Mouse (Mus musculus) erythroblast, adult 5-6 weeks (primary cell): Measurements from ENCODE around the gene Cdkn2d. TPM values are rescaled to one million over a fixed set of nuclear protein-coding genes. Genes with fewer than 3 reads are reported as not detected.
A peak's percentile ranks its signal among the peaks of the same experiment; 100 is the strongest.
"Not testable (repeated sequence)": the region's sequence is repeated elsewhere in the genome, so short reads cannot be mapped to it uniquely, and the experiment has no call there.

Experiments used
- ATAC-seq: replicated peaks from 2 replicates; pipeline ENCODE4 v1.8.0; 2016; ENCODE audit warnings: moderate number of reproducible peaks, mild to moderate bottlenecking, moderate TSS enrichment, inconsistent platforms; ENCODE audit not compliant: poor library complexity, low FRiP score, severe bottlenecking
- total RNA-seq, 2 experiments: library from RNA; stranded (forward) in 1 of 2; stranded (reverse) in 1 of 2; fragments of 150-400 nt in 1 of 2; fragments of 200-764, 138-1000 nt in 1 of 2; gene quantifications; 2 replicates each; pipeline versions ENCODE4 v1.2.3 to v1.2.4; 2015 to 2017; ENCODE audit warnings: low replicate concordance in 2 of 2

The Cdkn2d gene
- total RNA-seq, 2 experiments from 2014 or later: 15.9 to 29.4 TPM

DNA sequence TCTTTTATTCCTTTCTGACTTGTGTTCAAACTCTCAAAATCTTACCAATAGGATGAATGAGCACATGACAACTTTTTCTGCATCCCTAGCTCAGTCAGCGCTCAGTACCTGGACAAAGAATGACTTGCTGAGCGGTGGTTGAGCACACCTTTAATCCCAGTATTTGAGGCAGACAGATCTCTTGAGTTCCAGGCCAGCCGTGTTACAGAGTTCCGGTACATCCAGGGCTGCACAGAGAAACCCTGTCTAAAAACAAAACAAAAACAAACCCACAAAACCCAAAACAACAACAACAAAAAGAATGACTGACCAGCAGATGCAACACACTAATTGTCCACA is 29.0 kb upstream of the Cdkn2d start:
- ATAC-seq: peak; percentile 21; the same call in 1 of the 2 replicates

DNA sequence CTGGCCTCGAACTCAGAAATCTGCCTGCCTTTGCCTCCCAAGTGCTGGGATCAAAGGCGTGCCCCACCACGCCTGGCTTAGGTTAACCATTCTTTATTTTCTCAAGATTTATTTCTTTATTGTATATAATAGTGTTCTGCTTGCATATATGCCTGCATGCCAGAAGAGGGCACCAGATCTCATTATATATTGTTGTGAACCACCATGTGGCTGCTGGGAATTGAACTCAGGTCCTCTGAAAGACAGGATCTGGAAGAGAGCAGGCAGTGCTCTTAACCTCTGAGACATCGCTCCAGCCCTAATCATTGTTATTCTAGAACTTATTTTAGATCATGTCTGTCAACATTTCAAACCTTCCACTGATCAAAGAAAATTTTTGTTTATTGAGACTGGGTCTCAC is 28.3 kb upstream of the Cdkn2d start:
- no peak for ATAC-seq

DNA sequence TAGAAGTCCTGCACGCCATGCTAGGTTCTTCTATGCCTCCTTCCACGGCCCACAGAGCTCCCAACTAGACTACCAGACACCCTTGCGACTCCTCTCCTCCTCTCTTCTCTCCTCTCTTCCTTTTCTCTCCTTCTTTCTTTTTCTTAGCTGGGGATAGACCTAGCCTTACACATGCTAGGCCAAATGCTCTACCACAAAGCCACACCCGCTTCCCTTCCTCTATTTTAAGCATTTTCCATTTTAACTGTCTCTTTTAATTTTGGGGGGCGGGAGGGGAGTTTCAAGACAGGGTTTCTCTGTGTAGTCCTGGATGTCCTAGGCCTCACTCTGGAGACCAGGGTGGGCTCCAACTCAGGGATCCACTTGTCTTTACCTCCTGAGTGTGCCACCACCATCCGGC is 27.6 kb upstream of the Cdkn2d start:
- ATAC-seq: no peak

DNA sequence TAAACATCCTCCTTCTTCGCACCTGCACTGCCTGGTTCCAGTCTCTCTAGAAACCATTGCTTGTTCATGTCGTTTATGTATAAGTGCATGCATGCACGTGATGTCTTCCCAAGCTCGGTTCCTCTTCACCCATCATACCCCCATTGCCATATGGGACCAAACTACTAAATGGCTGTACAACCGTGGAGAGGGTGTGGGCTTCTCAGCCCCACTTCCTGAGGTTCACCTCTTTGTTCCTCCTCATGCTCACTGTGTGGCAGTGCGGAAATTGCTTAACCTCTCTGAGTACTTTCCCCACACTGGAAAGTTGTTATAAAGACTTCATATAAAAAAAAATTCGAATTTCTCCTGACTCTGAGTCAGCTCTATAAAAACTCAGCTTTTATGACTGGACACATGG is 25.5 kb upstream of the Cdkn2d start:
- no peak for ATAC-seq

DNA sequence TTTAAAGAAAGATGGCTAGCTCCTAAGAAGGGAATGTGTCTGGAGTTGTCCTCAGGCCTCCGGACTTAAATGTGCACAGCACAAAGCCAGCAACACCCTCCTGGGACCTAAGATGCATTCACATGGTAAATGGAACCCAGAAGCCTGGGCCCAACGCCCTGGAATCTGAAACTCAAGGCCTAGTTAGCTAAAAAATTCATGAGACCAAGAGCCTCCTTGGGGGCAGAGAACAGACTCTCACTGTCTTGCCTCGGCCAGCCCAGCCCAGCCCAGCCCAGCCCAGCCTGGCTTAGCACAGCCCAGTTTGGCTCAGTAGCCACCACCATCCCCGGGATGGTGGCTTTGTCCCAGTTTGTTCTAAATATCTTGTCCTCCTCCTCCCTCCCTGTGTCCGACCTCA is 24.2 kb upstream of the Cdkn2d start:
- ATAC-seq: no peak

DNA sequence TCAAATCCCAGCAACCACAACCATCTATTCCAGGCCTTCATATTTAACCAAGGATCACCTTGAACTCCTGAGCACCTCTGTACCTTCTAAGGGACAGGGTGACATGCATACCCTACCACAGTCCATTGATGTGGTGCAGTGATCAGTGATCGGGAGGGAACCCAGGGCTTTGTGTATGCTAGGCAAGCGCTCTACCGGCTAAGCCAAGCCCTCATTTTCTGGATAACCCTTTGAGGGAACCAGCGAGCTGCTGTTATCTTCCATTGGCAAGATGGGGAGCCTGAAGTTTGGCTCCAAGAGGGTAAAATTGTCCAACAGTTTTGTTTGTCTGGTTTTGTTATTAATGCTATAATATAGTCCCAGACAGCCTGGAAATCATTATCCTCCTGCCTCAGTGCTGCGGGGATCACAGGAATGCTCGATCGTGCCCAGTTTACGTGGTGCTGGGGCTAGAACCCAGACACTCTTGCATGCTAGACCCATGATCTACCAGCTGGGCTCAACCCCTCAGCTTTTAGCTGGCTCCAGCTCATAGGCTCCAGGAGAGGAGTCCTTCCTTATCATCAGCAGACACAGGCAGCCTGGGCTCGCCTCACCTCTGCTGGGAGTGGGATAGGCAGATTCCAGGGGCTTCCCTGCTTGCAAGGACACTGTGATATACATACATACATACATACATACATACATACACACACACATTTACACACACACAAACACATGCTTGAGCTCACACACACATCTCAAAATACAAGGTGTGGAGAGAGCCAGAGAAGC is 23.3 kb upstream of the Cdkn2d start:
- ATAC-seq: peak; percentile 52; the same call in 1 of the 2 replicates

DNA sequence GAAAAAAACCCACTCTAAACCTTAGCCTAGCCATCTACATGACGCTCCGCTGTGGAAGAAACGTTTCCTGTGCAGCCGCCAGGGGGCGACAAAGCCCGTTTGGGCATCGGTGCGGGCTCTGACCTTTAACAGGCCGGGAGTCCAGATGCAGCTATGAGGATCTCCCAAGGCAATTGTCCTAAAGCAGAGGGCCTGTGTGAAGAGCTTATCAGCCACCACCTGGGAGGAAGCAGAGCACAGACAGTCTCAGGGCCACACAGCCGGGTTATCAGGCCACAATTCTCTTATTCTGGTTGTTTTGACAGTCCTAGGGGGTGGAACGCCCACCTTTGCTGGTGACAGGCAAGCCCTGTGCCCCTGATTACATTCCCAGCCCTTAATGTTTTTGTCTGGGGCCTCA is 22.2 kb upstream of the Cdkn2d start:
- ATAC-seq: peak; percentile 88

DNA sequence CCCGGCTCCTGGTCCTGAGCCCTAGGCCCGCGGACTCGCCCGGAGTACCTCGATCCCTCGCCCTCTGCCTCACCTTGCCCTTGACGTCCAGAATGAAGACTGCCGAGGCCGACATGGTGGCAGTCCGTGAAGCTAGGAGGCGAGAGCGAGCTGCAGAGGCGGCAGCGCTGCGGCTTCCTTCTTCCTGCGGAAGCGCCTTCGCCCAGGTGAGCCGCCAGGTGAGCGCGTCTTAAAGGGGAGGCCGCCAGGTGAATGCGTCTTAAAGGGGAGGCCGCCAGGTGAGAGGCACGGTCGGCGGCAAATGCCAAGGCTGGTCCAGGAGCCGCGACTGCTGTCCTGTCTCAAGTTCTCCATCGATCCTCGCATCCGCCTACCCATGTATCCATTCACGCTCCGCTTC is 20.9 kb upstream of the Cdkn2d start, which contains the start of gene Ap1m2:
Ap1m2 (minus strand) TSS at position 204 of the 400 bp plus-strand sequence.
- no peak for ATAC-seq

DNA sequence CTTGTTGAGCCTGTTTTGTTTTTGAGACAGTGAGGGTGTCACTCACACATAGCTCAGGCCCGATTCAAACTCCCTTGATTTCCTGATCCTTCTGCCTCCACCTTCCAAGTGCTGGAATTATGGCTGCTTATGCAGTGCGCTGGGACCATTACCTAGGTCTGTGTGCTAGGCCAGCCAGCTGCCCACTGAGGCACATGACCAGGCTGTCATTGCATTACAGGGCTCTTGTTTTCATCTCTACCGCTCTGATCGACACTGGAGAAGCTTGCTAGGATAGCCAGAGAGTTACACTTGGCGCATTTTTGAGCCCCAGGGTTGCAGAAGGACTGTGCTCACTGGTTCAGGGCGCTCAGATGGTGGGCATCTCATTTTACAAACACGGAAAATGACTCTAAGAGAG is 20.5 kb upstream of the Cdkn2d start:
- ATAC-seq: no peak

DNA sequence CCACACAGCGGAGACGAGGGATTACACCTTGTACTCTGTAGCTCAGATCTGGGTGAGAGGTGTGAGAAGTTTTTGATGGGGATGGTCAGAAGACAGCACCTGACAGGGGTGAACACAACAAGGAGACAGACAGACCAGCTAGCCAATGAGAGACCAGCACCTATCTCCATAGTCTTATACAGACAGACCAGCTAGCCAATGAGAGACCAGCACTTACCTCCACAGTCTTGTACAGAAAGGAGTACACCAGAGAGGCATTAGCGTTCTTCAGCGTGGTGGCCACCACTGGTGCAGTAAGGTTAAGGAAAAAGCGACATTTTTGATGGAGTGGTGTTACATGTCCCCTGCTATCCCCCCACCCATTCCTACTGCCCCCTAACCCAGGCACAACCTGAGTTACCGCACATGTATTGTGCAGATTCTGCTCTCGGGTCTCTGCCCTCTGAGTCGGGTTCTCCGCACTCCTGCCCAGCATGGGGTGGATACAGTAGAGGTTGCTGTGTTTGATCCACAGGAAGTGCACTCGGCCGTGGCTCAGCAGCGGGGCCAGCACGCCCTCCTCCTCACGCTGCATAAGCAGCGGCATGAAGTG is 18.0 kb upstream of the Cdkn2d start:
- peak; percentile 69 for ATAC-seq

DNA sequence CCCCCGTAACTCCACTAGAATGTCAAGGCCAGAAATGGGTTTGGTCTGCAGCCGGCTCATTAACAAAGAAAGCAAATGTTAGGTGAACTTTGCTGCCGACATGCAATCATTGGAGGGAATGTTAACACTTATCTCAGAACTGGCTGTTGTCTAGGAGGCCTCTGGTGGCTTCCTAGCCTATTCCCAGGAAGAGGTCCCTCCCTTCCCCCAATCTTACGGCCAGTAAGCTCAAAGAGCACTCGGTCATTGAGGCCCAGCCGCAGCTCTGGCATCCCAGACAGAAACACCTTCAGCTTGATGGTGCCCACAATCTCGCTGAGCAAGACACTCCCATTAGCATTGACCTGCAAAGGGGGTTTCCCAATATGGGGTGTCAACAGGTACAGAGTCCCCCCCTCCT is 13.9 kb upstream of the Cdkn2d start:
- no peak for ATAC-seq

DNA sequence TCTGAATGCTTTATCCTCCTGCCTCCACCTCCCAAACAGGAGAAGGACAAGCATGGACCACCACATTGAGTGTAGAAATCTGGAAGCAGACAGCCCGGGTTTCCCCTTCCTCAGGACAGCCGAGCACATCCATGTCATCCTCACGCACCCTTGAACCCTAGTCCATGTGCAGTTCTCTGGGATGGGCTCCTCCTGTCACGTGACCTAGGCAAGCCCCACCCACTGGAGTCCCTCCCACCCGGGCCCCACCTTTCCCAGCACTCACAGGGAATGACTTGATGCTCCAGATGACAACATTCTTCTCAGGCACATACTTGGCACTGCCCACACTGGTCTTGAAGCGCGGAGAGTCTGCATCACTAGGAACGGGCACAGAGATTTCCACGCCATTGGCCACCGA is 7.8 kb upstream of the Cdkn2d start:
- 0 out of 2 replicates have a peak, but pooled peaks have one; percentile 24 for ATAC-seq

DNA sequence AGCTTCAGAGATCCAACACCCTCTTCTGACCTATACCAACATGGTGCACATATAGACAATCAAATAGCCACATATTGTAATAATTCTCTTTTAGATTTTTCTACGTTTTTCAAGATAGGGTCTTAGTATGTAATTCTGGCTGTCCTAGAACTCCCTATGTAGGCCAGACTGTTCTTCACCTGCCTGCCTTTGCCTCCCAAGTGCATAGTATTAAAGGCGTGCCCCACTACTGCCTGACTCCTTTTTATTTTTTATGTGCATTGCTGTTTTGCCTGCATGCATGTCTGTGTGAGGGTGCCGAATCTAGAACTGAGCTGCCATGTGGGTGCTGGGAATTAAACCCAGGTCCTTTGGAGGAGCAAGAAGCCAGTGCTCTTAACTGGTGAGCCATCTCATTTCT is 1.1 kb upstream of the Cdkn2d start:
- no peak for ATAC-seq

DNA sequence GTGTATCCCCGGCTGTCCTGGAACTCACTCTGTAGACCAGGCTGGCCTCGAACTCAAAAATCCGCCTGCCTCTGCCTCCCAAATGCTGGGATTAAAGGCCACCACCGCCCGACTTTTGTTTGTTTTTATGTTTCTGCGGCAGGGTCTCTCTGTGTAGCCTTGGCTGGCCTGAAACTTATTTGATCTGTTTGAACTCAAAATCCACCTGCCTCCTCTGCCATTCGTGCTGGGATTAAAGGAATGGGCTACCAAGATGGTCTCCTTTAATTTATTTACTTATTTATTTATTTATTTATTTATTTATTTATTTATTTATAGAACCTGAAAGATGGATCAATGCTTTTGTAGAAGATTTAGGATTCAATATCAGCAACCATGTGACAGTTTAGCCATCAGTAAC is 661 bp upstream of the Cdkn2d start:
- not testable (repeated sequence) for ATAC-seq

DNA sequence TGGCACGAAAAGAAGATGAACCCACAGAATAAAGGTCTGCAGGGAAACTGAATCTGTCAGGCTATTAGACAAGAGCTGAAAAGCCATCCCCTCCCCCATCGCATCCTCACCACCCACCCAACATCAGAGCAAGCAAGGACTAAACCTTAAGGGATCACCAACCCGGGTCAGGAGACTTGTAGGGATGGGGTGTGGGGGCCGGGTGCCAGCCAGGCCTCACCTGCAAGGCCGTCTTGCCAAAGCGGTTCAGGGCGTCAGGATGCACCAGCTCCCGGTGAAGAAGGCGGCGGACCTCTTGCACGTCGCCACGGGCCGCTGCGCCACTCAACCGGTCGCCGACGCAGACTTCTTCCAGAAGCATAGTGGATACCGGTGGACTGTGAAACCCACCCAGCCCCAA is 618 bp downstream of the Cdkn2d start:
- peak; percentile 26 for ATAC-seq

DNA sequence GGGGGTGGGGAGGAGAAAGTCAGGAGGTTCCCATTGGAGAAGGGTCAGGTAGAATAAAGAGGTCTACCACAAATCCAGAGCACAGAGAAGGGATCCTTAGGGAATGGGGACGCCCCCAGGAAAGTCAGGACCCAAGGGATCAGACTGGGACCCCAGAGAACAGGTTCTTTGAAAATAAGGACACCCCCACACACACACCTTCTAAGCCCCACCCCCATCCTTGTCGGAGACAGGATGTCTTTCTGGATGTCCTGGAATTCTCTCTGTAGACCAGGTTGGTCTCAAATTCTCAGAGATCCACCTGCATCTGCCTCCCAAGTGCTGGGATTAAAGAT is 1.9 kb downstream of the Cdkn2d start:
- ATAC-seq: no peak

DNA sequence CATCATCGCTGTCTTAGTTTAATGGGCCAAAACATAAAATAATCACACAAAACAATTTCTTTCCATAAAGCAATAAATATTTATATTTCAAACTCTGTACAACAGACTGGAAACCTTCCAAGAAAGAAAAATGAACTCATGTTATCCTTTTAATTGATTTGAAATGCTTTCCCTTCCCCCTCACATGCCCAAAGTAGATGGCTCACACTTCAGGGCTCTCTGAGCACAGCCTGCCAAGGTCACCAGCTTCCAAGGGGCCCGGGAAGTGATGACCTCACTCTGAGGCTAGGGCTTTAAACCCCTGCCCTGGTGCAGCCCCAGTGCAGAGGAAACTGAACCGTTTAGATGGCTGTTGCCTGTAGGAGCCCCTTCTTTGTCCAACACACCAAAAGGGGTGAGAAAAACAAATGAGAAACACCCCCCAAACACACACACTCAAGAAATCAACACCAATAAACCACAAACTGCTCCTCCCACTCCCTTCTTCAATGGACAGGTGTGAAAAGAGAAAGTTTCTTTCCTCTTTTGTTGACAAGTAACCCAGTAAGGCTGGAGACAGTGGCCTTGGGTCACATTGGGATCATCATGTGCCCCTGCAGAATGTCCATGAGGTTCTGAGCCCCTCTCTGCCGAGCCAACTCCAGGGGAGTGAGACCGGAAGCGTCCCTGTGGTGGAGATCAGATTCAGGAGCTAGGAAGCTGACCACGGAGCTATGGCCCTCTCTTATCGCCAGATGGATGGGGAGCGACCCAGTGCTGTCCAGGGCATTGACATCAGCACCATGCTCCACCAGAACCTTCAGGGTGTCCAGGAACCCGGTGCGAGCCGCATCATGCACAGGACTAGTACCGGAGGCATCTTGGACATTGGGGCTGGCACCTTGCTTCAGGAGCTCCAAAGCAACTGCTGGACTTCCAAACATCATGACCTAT is 2.5 kb downstream of the Cdkn2d start:
- no peak for ATAC-seq

DNA sequence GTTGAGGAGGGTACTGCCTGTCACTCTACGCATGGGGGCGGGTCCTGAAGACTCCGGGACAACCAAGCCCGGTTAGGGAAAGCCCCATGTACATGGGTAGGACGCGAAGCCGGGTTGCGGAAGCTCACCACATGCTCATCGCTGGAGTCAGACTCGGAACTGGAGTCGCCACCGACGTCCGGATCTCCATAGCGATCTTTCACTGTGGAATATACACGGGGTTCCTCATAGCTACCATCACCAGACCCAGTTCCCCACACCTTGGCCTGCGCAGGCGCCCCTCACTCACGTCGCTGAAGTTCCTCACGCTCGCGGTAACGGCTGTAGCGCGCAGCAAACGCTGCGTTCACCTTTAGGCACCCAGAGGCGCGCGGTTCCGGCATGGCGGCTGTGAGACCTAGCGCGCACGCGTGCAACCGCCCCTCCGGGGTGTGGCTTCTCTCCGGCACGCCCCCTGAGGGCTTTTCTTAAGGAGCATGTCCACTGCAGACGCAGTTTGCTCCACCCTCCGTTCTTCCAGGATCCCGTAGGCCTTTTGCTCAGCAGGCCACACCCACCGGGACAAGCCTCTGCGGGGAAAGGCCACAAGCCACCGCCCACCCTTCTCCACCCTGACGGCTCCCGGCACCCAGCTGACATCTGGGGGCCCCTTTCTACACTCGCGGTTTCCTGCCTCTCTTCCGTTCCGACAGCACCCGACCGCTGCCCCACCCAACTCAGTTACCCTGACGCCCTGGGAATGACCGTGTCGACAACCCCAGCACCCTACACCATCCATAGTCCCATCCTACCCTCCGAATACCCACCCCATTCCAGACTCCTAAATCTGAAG is 3.4 kb downstream of the Cdkn2d start, which contains the start of gene Kri1:
Kri1 (minus strand) TSS at position 399 of the 832 bp plus-strand sequence.
- peak; percentile 72 for ATAC-seq

DNA sequence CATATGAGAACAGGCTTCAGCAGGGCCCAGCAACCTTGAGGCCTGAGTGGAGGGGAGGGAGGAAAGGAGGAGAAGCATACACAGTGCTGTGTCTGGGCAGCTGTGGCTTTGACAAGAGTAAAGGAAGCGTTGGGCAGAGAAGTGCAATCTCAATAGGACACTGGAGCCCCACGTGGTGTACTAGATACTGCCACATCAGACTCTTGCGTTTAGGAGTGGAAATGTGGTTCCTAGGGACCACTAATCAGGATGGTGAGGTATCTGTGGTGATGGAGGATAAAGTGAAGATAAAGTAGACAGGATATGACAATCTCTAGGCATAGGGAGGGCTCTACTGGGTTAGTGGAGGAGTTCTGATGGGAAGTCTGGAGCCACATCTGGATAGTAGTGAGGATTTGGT is 4.5 kb downstream of the Cdkn2d start:
- no peak for ATAC-seq

DNA sequence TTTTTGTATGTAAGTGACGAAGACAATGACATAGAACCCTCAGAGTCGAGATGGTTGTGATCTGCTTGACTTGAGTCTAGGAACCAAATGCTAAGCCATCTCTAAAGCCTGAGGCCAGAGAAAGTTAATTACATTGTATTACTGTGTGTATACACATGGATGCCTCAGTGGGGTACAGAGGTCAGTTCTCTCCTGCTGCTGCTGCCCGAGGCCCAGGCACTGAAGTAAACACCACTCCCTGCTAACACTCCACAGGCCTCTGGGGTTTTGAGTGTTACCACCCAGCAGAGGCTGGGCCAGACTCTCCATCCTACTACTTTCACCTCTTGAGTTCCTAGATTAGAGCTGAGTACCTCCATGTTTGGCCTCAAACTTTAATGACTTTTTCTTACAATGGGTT is 7.2 kb downstream of the Cdkn2d start:
- ATAC-seq: no peak
